Mouse (Mus musculus) neural tube, embryonic 12.5 days (tissue): Measurements from ENCODE around the gene Cenpe. TPM values are rescaled to one million over a fixed set of nuclear protein-coding genes. Genes with fewer than 3 reads are reported as not detected.

ENCODE experiments used
- ATAC-seq: fragments of 200-750 bp; cut with Nextera tagmentation; 2 replicates; pipeline ENCODE4 v1.8.0; 2017; ENCODE audit warnings: low read depth, mild to moderate bottlenecking, moderate TSS enrichment, moderate library complexity; ENCODE audit not compliant: low FRiP score
- H3K27ac ChIP-seq: fragments of 300-500 bp; sonication (generic); 2 replicates; pipeline ENCODE4 v1.5.1; 2016
- H3K27me3 ChIP-seq: fragments of 300-500 bp; sonication (generic); replicated peaks from 2 replicates; pipeline ENCODE4 v1.6.1; 2016; ENCODE audit warnings: mild to moderate bottlenecking
- H3K36me3 ChIP-seq: fragments of 300-500 bp; sonication (generic); 2 replicates; pipeline ENCODE4 v1.6.1; 2016; ENCODE audit warnings: mild to moderate bottlenecking
- H3K4me1 ChIP-seq: fragments of 300-500 bp; sonication (generic); 2 replicates; pipeline ENCODE4 v1.6.1; 2016
- H3K4me2 ChIP-seq: fragments of 300-500 bp; sonication (generic); replicated peaks from 2 replicates; pipeline ENCODE4 v1.6.1; 2016; ENCODE audit warnings: mild to moderate bottlenecking
- H3K4me3 ChIP-seq: fragments of 300-500 bp; sonication (generic); 2 replicates; pipeline ENCODE4 v1.5.1; 2016
- H3K9ac ChIP-seq: fragments of 300-500 bp; sonication (generic); 2 replicates; pipeline ENCODE4 v1.6.1; 2016; ENCODE audit warnings: mild to moderate bottlenecking
- H3K9me3 ChIP-seq: fragments of 300-500 bp; sonication (generic); 2 replicates; pipeline ENCODE4 v1.6.1; 2016; ENCODE audit warnings: mild to moderate bottlenecking
- WGBS: fragments of 180-500 bp; shearing (Covaris S2); methylation state at CpG from one replicate; pipeline ENCODE4 v1.1.7; 2016; 5-methylcytosine and 5-hydroxymethylcytosine counted together
- polyA plus RNA-seq: library from polyadenylated mRNA; unstranded; fragments of >200 nt; fragmentation: Nextera tagmentation; extraction: Ambion mirVana; gene quantifications from 2 replicates; pipeline ENCODE4 v1.2.1, GENCODE M21; 2016

Cenpe gene
- polyA plus RNA-seq, 1 experiment from 2014 or later = 21.0 TPM

GRCm38 (mm10) chr3:135313727-135314126 is 101.4 kb downstream of the Cenpe start:
- Histone ChIP-seq H3K27me3 (no peaks in the 10 kb centered on the region), H3K9me3 (no peaks in the 10 kb centered on the region), H3K4me3 (no peak overlapping the region), H3K36me3 (no peaks in the 10 kb centered on the region), H3K4me1 (no peaks in the 10 kb centered on the region), H3K27ac (no peak overlapping the region), H3K4me2 (no peak overlapping the region), H3K9ac (no peak overlapping the region)
- 53% methylated on average over 2 of the region's 2 CpGs for WGBS
- peak; percentile 63; the same call in 1 of the 2 replicates for ATAC-seq

- Histone ChIP-seq H3K27me3 (no peaks in the 10 kb centered on the region), H3K9ac (no peak overlapping the region), H3K4me2 (no peak overlapping the region), H3K4me1 (no peaks in the 10 kb centered on the region), H3K27ac (no peak overlapping the region), H3K36me3 (no peaks in the 10 kb centered on the region), H3K9me3 (no peaks in the 10 kb centered on the region), H3K4me3 (no peak overlapping the region)
- no peak for ATAC-seq
- 67% methylated on average over 2 of the region's 2 CpGs for WGBS
Measured at GRCm38 (mm10) chr3:135314811-135315210, 102.5 kb downstream of the Cenpe start.

- Histone ChIP-seq H3K27me3 (no peaks in the 10 kb centered on the region), H3K27ac (no peak overlapping the region), H3K4me3 (no peak overlapping the region), H3K9ac (no peak overlapping the region), H3K36me3 (no peaks in the 10 kb centered on the region), H3K4me2 (no peak overlapping the region), H3K9me3 (no peaks in the 10 kb centered on the region), H3K4me1 (no peaks in the 10 kb centered on the region)
- no peak for ATAC-seq
- 90% methylated on average over 9 of the region's 9 CpGs for WGBS
Measured at GRCm38 (mm10) chr3:135315720-135316425, 103.5 kb downstream of the Cenpe start.

- no peaks in the 10 kb centered on the region for H3K27me3 ChIP-seq
- H3K9me3 ChIP-seq = no peaks in the 10 kb centered on the region
- H3K9ac ChIP-seq = no peak overlapping the region
- H3K36me3 ChIP-seq = no peaks in the 10 kb centered on the region
- no peaks in the 10 kb centered on the region for H3K4me1 ChIP-seq
- H3K4me3 ChIP-seq = no peak overlapping the region
- H3K4me2 ChIP-seq = no peak overlapping the region
- H3K27ac ChIP-seq = no peak overlapping the region
- ATAC-seq = no peak
- WGBS = 87% methylated on average over 11 of the region's 11 CpGs
Measured at GRCm38 (mm10) chr3:135318331-135318730, 106.0 kb downstream of the Cenpe start.

Other genes with a start within 250 kb of the Cenpe start
- gene Bdh2, start 68.7 kb downstream of the Cenpe start, polyA plus RNA-seq = 4.0 and 4.2 TPM in 2 replicates
- 0.88 and 1.3 TPM in 2 replicates for gene Slc9b2, start 95.2 kb downstream of the Cenpe start, polyA plus RNA-seq
- not detected in 2 replicates for gene Slc9b1, start 135.5 kb downstream of the Cenpe start, polyA plus RNA-seq
- gene Cisd2, start 211.4 kb downstream of the Cenpe start, polyA plus RNA-seq = 75.6 and 78.2 TPM in 2 replicates
- 461 and 494 TPM in 2 replicates for gene Ube2d3, start 225.6 kb downstream of the Cenpe start, polyA plus RNA-seq